Mouse (Mus musculus) bone marrow macrophage, adult 2 months (primary cell): ENCODE measurements at regions not wholly inside any gene's neighbourhood (a gene's known extent, or its start where the extent isn't known, plus 50 kb on each side); places are given as distances from the start of the nearest gene placed in this dataset.

Source experiments
- CTCF ChIP-seq: IDR thresholded peaks from 2 replicates; pipeline ENCODE4 v1.5.1; 2012; ENCODE audit warnings: low read depth, mild to moderate bottlenecking, low read length, moderate library complexity
- POLR2A ChIP-seq: IDR thresholded peaks from 2 replicates; pipeline ENCODE4 v1.6.1; 2012; ENCODE audit warnings: mild to moderate bottlenecking, low read depth, low read length, borderline replicate concordance

DNA sequence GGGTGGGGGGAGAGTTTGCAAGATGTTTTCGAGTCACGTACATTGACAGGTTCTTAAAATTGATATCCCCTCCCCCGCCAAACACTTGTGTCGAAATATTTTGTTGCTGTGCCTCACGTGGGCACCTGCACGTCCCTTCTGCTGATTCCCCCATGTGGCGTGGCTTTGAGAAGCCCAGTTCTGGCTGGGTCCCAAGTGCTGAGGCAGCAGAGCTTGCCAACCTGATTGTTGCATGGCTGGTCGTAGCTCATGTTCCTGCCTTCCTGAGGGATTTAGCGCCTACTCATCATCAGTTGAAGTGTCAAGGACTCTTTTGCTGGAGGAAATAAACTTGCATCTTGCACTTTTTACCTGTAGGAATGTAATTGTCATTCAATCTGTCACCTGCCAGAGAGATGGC, 137.8 kb downstream of the Tfcp2l1 start:
- no peak for TF ChIP-seq POLR2A
- TF ChIP-seq CTCF, result no peak
